Mouse (Mus musculus) intestine, postnatal 0 days (tissue): ENCODE results near the gene Pkp3. TPM values are rescaled to one million over a fixed set of nuclear protein-coding genes. Genes with fewer than 3 reads are reported as not detected.

Experiments
- ATAC-seq: fragments of 200-750 bp; cut with Nextera tagmentation; 2 replicates; pipeline ENCODE4 v1.8.0; 2017; ENCODE audit warnings: mild to moderate bottlenecking, moderate TSS enrichment, moderate library complexity
- H3K27ac ChIP-seq: fragments of 300-500 bp; sonication (generic); 2 replicates; pipeline ENCODE4 v1.5.1; 2014; ENCODE audit warnings: mild to moderate bottlenecking, low read depth, low read length, moderate library complexity
- H3K27me3 ChIP-seq: fragments of 300-500 bp; sonication (generic); replicated peaks from 2 replicates; pipeline ENCODE4 v1.6.1; 2014; ENCODE audit warnings: low read length, mixed read lengths; ENCODE audit not compliant: control insufficient read depth, insufficient read depth
- H3K36me3 ChIP-seq: fragments of 300-500 bp; sonication (generic); 2 replicates; pipeline ENCODE4 v1.6.1; 2014; ENCODE audit warnings: mild to moderate bottlenecking, moderate library complexity; ENCODE audit not compliant: control insufficient read depth, insufficient read depth
- H3K4me1 ChIP-seq: fragments of 300-500 bp; sonication (generic); replicated peaks from 2 replicates; pipeline ENCODE4 v1.6.1; 2014; ENCODE audit warnings: antibody characterized with exemption, low read length, mixed read lengths; ENCODE audit not compliant: control insufficient read depth, insufficient read depth
- H3K4me2 ChIP-seq: fragments of 300-500 bp; sonication (generic); replicated peaks from 2 replicates; pipeline ENCODE4 v1.6.1; 2014; ENCODE audit warnings: low read depth, mild to moderate bottlenecking, moderate library complexity
- H3K4me3 ChIP-seq: fragments of 300-500 bp; sonication (generic); 2 replicates; pipeline ENCODE4 v1.5.1; 2014; ENCODE audit warnings: low read depth, low read length
- H3K9ac ChIP-seq: fragments of 300-500 bp; sonication (generic); 2 replicates; pipeline ENCODE4 v1.6.1; 2014; ENCODE audit warnings: mild to moderate bottlenecking, low read depth, low read length
- H3K9me3 ChIP-seq: fragments of 300-500 bp; sonication (generic); 2 replicates; pipeline ENCODE4 v1.6.1; 2016; ENCODE audit warnings: mixed run types; ENCODE audit not compliant: control insufficient read depth
- CTCF ChIP-seq: sonication (generic); IDR thresholded peaks from 2 replicates; pipeline ENCODE4 v1.5.1; 2016; ENCODE audit warnings: low read depth, mild to moderate bottlenecking, control low read depth, antibody characterized with exemption, moderate library complexity
- WGBS: fragments of 180-500 bp; shearing (Covaris S2); extraction: QIAGEN DNeasy Blood & Tissue Kit; methylation state at CpG from one replicate; pipeline ENCODE4 v1.1.7; 2014; 5-methylcytosine and 5-hydroxymethylcytosine counted together
- polyA plus RNA-seq: library from polyadenylated mRNA; unstranded; fragments of >200 nt; fragmentation: Nextera tagmentation; extraction: Ambion mirVana; gene quantifications from 2 replicates; pipeline ENCODE4 v1.2.1, GENCODE M21; 2015

Gene Pkp3
- polyA plus RNA-seq, 1 experiment from 2014 or later, result 35.3 TPM

GRCm38 (mm10) chr7:141052421-141052820, 25.6 kb upstream of the Pkp3 start:
- no peak for ATAC-seq
- no peaks in the 10 kb centered on the region for H3K27me3 ChIP-seq
- 65% methylated on average over 2 of the region's 2 CpGs for WGBS

GRCm38 (mm10) chr7:141055785-141056184, 22.2 kb upstream of the Pkp3 start:
- 76% methylated on average over 4 of the region's 4 CpGs for WGBS
- Histone ChIP-seq H3K36me3 (no peaks in the 10 kb centered on the region), H3K4me1 (peaks cover 6% of the 10 kb centered on the region; the same call in 1 of the 2 replicates), H3K9me3 (no peaks in the 10 kb centered on the region), H3K27me3 (no peaks in the 10 kb centered on the region; the same call in 1 of the 2 replicates), H3K27ac (no peak overlapping the region), H3K4me3 (no peak overlapping the region), H3K9ac (no peak overlapping the region), H3K4me2 (no peak overlapping the region)
- ATAC-seq, result no peak
- peak; percentile 22; the same call in 1 of the 2 replicates for TF ChIP-seq CTCF

More at GRCm38 (mm10) chr7:141052421-141052820, 25.6 kb upstream of the Pkp3 start:
- 0 out of 2 replicates have a peak, but pooled peaks cover 4% of the 10 kb centered on the region for H3K4me1 ChIP-seq
- no peak for TF ChIP-seq CTCF
- no peak overlapping the region for H3K4me2 ChIP-seq
- no peaks in the 10 kb centered on the region for H3K9me3 ChIP-seq
- H3K27ac ChIP-seq, result no peak overlapping the region
- H3K9ac ChIP-seq, result no peak overlapping the region
- no peak overlapping the region for H3K4me3 ChIP-seq
- H3K36me3 ChIP-seq, result no peaks in the 10 kb centered on the region

GRCm38 (mm10) chr7:141056976-141057375, 21.0 kb upstream of the Pkp3 start:
- H3K36me3 ChIP-seq, result no peaks in the 10 kb centered on the region
- no peak overlapping the region for H3K4me2 ChIP-seq
- H3K27me3 ChIP-seq, result peaks cover 8% of the 10 kb centered on the region; the same call in 1 of the 2 replicates
- WGBS, result 80% methylated on average over 6 of the region's 6 CpGs
- peaks cover 6% of the 10 kb centered on the region; the same call in 1 of the 2 replicates for H3K4me1 ChIP-seq
- no peak overlapping the region for H3K27ac ChIP-seq
- H3K9me3 ChIP-seq, result no peaks in the 10 kb centered on the region
- H3K4me3 ChIP-seq, result no peak overlapping the region
- no peak for ATAC-seq
- no peak for TF ChIP-seq CTCF
- no peak overlapping the region for H3K9ac ChIP-seq

- Histone ChIP-seq H3K4me3 (no peak overlapping the region), H3K27me3 (peaks cover 8% of the 10 kb centered on the region; the same call in 1 of the 2 replicates), H3K4me2 (no peak overlapping the region), H3K36me3 (no peaks in the 10 kb centered on the region), H3K4me1 (peaks cover 6% of the 10 kb centered on the region; the same call in 1 of the 2 replicates), H3K9me3 (no peaks in the 10 kb centered on the region), H3K9ac (no peak overlapping the region), H3K27ac (no peak overlapping the region)
- no peak for ATAC-seq
- no peak for TF ChIP-seq CTCF
- WGBS, result 96% methylated on average over 1 of the region's 1 CpGs
Measured at GRCm38 (mm10) chr7:141057541-141057940, 20.5 kb upstream of the Pkp3 start.

- Histone ChIP-seq H3K27ac (no peak overlapping the region), H3K9ac (no peak overlapping the region), H3K27me3 (peaks cover 8% of the 10 kb centered on the region; the same call in 1 of the 2 replicates), H3K4me3 (no peak overlapping the region), H3K36me3 (no peaks in the 10 kb centered on the region), H3K9me3 (no peaks in the 10 kb centered on the region), H3K4me2 (no peak overlapping the region), H3K4me1 (peaks cover 6% of the 10 kb centered on the region; the same call in 1 of the 2 replicates)
- no peak for ATAC-seq
- WGBS, result 86% methylated on average over 14 of the region's 14 CpGs
- no peak for TF ChIP-seq CTCF
Measured at GRCm38 (mm10) chr7:141058601-141059341, 19.2 kb upstream of the Pkp3 start.

- peaks cover 6% of the 10 kb centered on the region; the same call in 1 of the 2 replicates for H3K4me1 ChIP-seq
- no peak for ATAC-seq
- peak overlapping the region; percentile 97 for H3K4me2 ChIP-seq
- 58% methylated on average over 2 of the region's 2 CpGs for WGBS
- H3K27me3 ChIP-seq, result peaks cover 8% of the 10 kb centered on the region; the same call in 1 of the 2 replicates
- TF ChIP-seq CTCF, result no peak
- H3K27ac ChIP-seq, result no peak overlapping the region; the same call in 1 of the 2 replicates
- H3K36me3 ChIP-seq, result 0 out of 2 replicates have a peak, but pooled peaks cover under 1% of the 10 kb centered on the region
- H3K9ac ChIP-seq, result no peak overlapping the region
- no peak overlapping the region for H3K4me3 ChIP-seq
- H3K9me3 ChIP-seq, result no peaks in the 10 kb centered on the region
Measured at GRCm38 (mm10) chr7:141059929-141060328, 18.1 kb upstream of the Pkp3 start.
